Mouse (Mus musculus) gonadal fat pad, adult 2 months (tissue): ENCODE data around the gene Rora. TPM values are rescaled to one million over a fixed set of nuclear protein-coding genes. Genes with fewer than 3 reads are reported as not detected.
A peak's percentile ranks its signal among the peaks of the same experiment; 100 is the strongest.

Experiments used
- DNase-seq: peaks from one replicate; pipeline ENCODE4 v3.0.0-alpha.2; 2012; ENCODE audit warnings: low read depth
- polyA plus RNA-seq: library from polyadenylated mRNA; depleted of rRNA; stranded (reverse); fragments of >200 nt; gene quantifications from 2 replicates; pipeline ENCODE4 v1.2.3, GENCODE M21; 2012

Rora gene
- polyA plus RNA-seq, 1 experiment: 8.2 TPM

DNA sequence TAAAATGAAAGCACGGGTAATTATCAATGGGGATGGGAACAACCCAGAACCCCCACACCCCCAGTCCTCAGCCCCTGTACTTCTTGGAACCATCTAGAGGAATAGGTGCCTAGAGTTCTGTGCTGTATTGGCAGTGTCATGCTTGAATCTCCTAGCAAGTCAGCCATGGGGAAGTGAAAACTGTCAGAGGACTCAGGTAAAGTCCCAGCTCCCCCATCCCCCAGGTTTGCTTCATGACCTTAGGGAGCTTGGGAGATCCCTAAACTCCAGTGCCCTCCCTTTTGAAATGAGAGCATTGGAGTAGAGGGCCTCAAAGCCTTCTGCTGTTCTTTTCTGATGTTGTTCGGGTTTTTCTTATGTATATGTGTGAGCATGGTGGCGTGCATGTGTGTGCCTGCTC is 294.6 kb downstream of the Rora start:
- DNase-seq: no peak

GRCm38 (mm10) chr9:68956210-68956874 is 302.8 kb downstream of the Rora start:
- DNase-seq: no peak

DNA sequence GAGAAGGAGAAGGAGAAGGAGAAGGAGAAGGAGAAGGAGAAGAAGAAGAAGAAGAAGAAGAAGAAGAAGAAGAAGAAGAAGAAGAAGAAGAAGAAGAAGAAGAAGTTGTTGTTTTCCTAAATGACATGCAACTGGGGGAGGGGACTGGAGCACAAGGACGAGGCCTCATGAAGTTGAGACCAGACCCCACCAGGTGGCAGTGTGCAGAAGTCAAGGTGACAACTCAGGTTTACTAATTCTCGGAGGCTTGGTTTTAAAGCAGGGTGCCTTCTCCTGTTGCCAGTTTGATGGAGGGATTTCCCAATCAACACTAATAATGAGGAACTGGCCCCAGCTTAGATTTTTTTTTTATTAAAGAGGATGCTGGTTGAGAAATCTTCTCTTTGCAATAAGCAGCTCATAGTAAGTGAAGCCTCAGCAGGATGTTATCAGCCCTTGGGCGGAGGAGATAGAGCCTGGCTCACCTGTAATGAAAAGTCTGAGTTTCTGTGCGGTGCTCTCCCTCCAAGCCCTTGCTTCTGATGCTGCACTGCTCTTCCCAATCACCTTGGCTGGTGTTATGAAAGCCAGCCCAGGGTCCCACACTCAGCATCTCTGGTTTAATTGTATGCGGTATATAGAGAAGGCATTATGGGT is 303.5 kb downstream of the Rora start:
- no peak for DNase-seq

DNA sequence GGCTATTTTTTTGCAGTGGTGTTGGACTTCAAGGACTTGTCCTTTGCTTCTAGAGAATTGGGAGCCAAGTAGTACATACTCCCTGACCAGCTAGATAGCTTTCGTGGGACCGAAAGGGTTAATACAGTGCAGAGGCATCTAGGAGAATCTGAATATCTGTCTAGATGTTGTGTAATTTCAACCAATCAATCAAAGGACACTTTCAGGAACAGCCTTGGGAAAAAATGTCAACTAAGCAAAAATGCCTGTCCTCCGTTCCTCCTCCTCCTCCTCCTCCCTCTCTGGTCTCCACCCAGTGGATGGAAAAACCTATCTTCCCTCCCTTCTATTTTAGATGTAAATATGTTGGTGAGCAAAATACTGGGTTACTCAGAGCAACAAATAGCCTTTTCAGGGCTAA is 304.2 kb downstream of the Rora start:
- no peak for DNase-seq

DNA sequence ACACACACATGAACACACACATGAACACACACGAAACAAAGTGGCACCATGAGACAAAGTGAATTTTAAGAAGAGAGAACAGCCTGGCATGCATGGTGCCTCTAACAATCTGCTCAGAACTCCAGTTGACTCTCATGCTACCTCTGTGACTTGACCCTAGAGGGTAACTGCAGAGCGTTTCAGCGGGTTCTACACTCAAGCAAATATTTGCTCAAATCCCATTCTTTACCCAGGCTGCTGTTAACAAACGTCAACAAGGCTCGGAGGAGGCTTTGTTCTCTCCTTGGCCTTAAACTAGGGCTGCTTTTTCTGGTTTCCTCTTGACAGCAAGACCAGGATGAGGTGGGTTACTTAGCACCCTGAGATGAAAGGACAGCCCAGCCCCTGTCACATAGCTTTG is 305.3 kb downstream of the Rora start:
- no peak for DNase-seq

DNA sequence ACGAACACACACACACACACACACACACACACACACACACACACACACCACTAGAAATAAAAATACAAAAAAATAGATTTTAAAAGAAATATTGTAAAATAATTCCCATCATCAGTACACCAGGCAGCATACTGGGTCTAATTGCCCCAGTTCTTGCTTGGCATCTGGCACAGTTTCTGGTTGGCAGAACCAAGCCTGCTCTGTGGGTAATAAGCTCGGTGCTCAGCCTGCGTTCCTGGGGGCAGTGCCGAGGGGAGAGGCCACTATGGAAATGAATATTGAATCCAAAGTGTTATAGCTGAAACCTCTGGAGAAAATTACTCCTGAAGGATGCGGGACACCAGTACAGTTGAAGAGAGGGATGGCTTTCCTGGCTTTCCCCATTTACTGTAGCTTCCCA is 310.3 kb downstream of the Rora start:
- DNase-seq: no peak

DNA sequence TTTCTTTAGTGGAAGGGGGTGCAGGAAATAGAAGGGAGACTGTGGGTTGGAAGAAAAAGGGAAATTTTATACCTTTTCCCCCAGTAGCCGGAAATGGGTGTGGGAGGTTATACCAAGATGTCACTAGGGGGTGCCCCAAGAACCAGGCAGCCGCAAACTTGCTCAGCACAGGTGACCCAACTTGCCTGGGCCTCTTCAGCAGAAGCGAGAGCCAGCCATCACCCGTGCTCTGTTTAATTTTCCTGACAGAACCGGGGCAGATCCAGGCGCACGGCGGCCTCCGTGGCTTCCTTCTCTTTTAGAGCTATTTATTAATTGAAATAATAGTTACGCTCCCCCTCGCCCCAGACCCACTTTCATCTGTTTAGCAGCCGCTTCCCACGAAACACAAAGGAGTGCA is 313.0 kb downstream of the Rora start:
- no peak for DNase-seq

- no peak for DNase-seq
Measured at GRCm38 (mm10) chr9:68970074-68970473, 316.5 kb downstream of the Rora start.

- no peak for DNase-seq
Measured at GRCm38 (mm10) chr9:68972277-68972676, 318.7 kb downstream of the Rora start.

- DNase-seq: no peak
Measured at GRCm38 (mm10) chr9:68974517-68974916, 320.9 kb downstream of the Rora start.

GRCm38 (mm10) chr9:68976136-68976535 is 322.6 kb downstream of the Rora start:
- no peak for DNase-seq

GRCm38 (mm10) chr9:68976851-68977250 is 323.3 kb downstream of the Rora start:
- no peak for DNase-seq

- no peak for DNase-seq
Measured at GRCm38 (mm10) chr9:68978656-68979055, 325.1 kb downstream of the Rora start.

DNA sequence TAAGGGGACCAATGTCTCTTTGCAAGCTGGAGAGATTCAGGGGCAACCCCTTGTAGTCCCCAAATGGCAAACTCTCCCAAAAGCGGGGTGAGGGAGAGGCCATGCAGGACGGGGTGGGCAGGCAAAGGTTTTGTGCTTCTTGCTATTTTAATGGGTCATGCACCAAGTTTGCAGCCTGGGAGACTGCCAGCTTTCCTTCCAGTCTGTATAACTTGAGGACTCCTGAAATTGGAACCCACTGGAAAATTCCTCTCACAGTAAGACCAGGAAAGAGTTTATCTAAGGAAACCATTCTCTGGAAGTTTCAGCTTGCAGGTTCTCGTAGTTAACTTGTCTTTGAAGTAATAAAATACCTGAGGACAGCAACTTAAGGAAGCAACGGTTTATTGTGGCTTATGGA is 326.5 kb downstream of the Rora start:
- DNase-seq: no peak

DNA sequence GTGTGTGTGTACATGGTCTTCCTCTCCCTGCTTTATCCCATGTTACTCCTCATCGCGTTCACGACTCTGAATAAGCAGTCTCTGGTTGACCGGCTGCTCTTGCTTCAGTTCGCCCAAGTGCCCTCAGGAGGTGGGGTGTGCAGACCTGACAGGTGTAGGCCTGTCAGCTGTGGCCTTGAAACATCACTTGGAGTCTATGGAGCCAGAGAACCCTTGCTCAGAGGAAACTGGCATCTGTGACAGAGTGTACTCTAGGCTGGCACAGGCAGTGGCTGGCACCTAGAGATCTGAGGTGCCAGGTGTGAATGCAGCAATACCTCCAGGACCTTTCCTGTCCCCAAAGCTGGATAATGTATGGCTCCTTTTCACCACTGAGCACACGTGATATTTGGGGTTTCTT is 331.5 kb downstream of the Rora start:
- DNase-seq: peak; percentile 49

- DNase-seq: no peak
Measured at GRCm38 (mm10) chr9:68985796-68986195, 332.2 kb downstream of the Rora start.

DNA sequence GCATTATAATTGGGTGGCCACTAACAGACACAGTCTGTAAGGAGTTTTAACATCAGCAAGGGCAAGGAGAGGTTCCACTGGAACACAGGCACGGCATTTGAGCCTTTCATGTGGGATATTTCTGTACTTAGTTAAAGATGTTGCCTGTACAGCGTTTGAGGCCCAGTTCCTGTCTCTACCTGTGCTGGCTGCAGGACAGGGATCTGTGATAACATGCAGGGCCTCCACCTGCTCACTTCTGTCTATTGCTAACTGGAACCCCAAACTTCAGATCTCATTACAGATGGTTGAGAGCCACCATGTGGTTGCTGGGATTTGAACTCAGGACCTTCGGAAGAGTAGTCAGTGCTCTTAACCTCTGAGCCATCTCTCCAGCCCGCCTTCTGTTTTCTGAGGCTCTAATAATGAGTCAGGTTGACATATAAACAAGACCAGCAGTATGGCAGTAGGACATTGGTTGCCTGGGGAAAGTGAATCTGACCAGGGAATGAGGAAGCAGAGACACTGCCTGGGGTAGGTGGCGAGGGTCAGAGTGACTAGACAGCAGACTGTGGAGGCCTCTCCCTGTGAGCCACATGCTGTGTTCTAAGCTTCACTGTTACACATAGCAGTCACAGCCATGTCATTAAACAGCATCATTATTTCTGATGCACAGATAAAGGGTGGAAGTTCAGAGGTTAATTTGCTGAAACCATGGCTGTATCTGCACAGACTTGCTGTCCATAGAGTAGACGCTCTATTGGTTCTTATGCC is 333.9 kb downstream of the Rora start:
- DNase-seq: no peak

- no peak for DNase-seq
Measured at GRCm38 (mm10) chr9:68988162-68988911, 334.8 kb downstream of the Rora start.

- no peak for DNase-seq
Measured at GRCm38 (mm10) chr9:68989885-68990449, 336.4 kb downstream of the Rora start.

- no peak for DNase-seq
Measured at GRCm38 (mm10) chr9:68993881-68994280, 340.3 kb downstream of the Rora start.

- no peak for DNase-seq
Measured at GRCm38 (mm10) chr9:68998961-68999360, 345.4 kb downstream of the Rora start.

GRCm38 (mm10) chr9:69004514-69004913 is 350.9 kb downstream of the Rora start:
- no peak for DNase-seq
